Mouse (Mus musculus) CH12.LX (cell line): ENCODE measurements at regions not wholly inside any gene's neighbourhood (a gene's known extent, or its start where the extent isn't known, plus 50 kb on each side); places are given as distances from the start of the nearest gene placed in this dataset.

ENCODE experiments used
- DNase-seq: peaks from one replicate; pipeline ENCODE4 v3.0.0-alpha.2; 2013; ENCODE audit errors: extremely low read depth
- H3K27ac ChIP-seq: 2 replicates; pipeline ENCODE4 v1.5.1; 2012; ENCODE audit warnings: low read depth, mild to moderate bottlenecking, control low read depth, moderate library complexity; ENCODE audit not compliant: insufficient read depth
- H3K27me3 ChIP-seq: replicated peaks from 2 replicates; pipeline ENCODE3; 2012; ENCODE audit warnings: inconsistent platforms
- H3K36me3 ChIP-seq, 2 experiments: replicated peaks in 1 of 2; 2 replicates each; pipeline versions ENCODE3 to v1.6.1; 2012; ENCODE audit warnings: inconsistent platforms in 1 of 2, low read length in 1 of 2, mild to moderate bottlenecking in 1 of 2, mixed read lengths in 1 of 2, moderate library complexity in 1 of 2; ENCODE audit not compliant: control insufficient read depth in 1 of 2, insufficient read depth in 1 of 2
- H3K4me1 ChIP-seq, 2 experiments: 2 replicates each; pipeline ENCODE4 v1.6.1; 2012; ENCODE audit warnings: inconsistent platforms in 1 of 2, moderate library complexity in 1 of 2; ENCODE audit not compliant: insufficient read depth in 2 of 2, control insufficient read depth in 1 of 2
- H3K4me2 ChIP-seq: 2 replicates; pipeline ENCODE4 v1.6.1; 2012; ENCODE audit warnings: low read depth, mild to moderate bottlenecking, control low read depth; ENCODE audit not compliant: poor library complexity, insufficient read depth, severe bottlenecking
- H3K4me3 ChIP-seq, 3 experiments: fragments of 150-350 bp in 1 of 3; sonication (generic) in 1 of 3; replicated peaks in 1 of 3; 2 replicates each; pipeline versions ENCODE3 to v1.5.1; 2011 to 2012; ENCODE audit warnings: low read depth in 2 of 3, low read length in 2 of 3, mild to moderate bottlenecking in 2 of 3, moderate library complexity in 2 of 3, control low read depth in 1 of 3, improper control_type of control experiment in 1 of 3, inconsistent platforms in 1 of 3, mixed read lengths in 1 of 3; ENCODE audit not compliant: poor library complexity in 1 of 3
- H3K79me2 ChIP-seq: replicated peaks from 2 replicates; pipeline ENCODE4 v1.6.1; 2012; ENCODE audit warnings: mild to moderate bottlenecking, moderate library complexity; ENCODE audit not compliant: control insufficient read depth, poor library complexity, insufficient read depth, severe bottlenecking; ENCODE audit errors: extremely low read depth
- H3K9ac ChIP-seq: 2 replicates; pipeline ENCODE4 v1.6.1; 2012; ENCODE audit warnings: low read depth, mild to moderate bottlenecking, control low read depth, moderate library complexity; ENCODE audit not compliant: insufficient read depth
- H3K9me3 ChIP-seq: replicated peaks from 2 replicates; pipeline ENCODE3; 2012; ENCODE audit warnings: low read length, inconsistent platforms, mixed read lengths
- CHD1 ChIP-seq: IDR thresholded peaks from 2 replicates; pipeline ENCODE4 v1.6.1; 2012; ENCODE audit warnings: low read depth, low read length, improper control_type of control experiment, inconsistent platforms
- CHD2 ChIP-seq: IDR thresholded peaks from 2 replicates; pipeline ENCODE4 v1.6.1; 2011; ENCODE audit warnings: low read length, improper control_type of control experiment
- GABPA ChIP-seq: IDR thresholded peaks from 2 replicates; pipeline ENCODE4 v1.6.1; 2012; ENCODE audit warnings: low read depth, low read length, improper control_type of control experiment, inconsistent platforms; ENCODE audit not compliant: insufficient replicate concordance
- IRF4 ChIP-seq: IDR thresholded peaks from 2 replicates; pipeline ENCODE4 v1.6.1; 2014; ENCODE audit warnings: low read depth, mild to moderate bottlenecking, inconsistent platforms, low read length, improper control_type of control experiment
- JUND ChIP-seq: conservative IDR thresholded peaks from 2 replicates; pipeline ENCODE4 v1.6.1; 2011; ENCODE audit warnings: low read depth, low read length, improper control_type of control experiment
- KAT2A ChIP-seq: IDR thresholded peaks from 2 replicates; pipeline ENCODE4 v1.6.1; 2012; ENCODE audit warnings: low read length, improper control_type of control experiment, inconsistent platforms; ENCODE audit not compliant: insufficient replicate concordance
- MXI1 ChIP-seq: IDR thresholded peaks from 2 replicates; pipeline ENCODE4 v1.6.1; 2011; ENCODE audit warnings: mild to moderate bottlenecking, low read depth, low read length, improper control_type of control experiment
- POLR2A ChIP-seq: IDR thresholded peaks from 2 replicates; pipeline ENCODE4 v1.6.1; 2011; ENCODE audit warnings: low read depth, mild to moderate bottlenecking, improper control_type of control experiment, low read length
- TBP ChIP-seq: conservative IDR thresholded peaks from 2 replicates; pipeline ENCODE4 v1.6.1; 2011; ENCODE audit warnings: low read depth, low read length, improper control_type of control experiment
- TCF12 ChIP-seq: IDR thresholded peaks from 2 replicates; pipeline ENCODE4 v1.6.1; 2014; ENCODE audit warnings: low read depth, mild to moderate bottlenecking, inconsistent platforms, low read length, improper control_type of control experiment
- UBTF ChIP-seq: IDR thresholded peaks from 2 replicates; pipeline ENCODE4 v1.6.1; 2012; ENCODE audit warnings: low read depth, mild to moderate bottlenecking, inconsistent platforms, low read length, improper control_type of control experiment, moderate library complexity
- USF1 ChIP-seq: IDR thresholded peaks from 2 replicates; pipeline ENCODE4 v1.6.1; 2014; ENCODE audit warnings: low read depth, mild to moderate bottlenecking, inconsistent platforms, low read length, improper control_type of control experiment
- USF2 ChIP-seq: conservative IDR thresholded peaks from 2 replicates; pipeline ENCODE4 v1.6.1; 2011; ENCODE audit warnings: low read depth, low read length, improper control_type of control experiment
- ZKSCAN1 ChIP-seq: IDR thresholded peaks from 2 replicates; pipeline ENCODE4 v1.6.1; 2012; ENCODE audit warnings: low read depth, inconsistent platforms, low read length, improper control_type of control experiment, borderline replicate concordance
- dilution Hi-C: fragments of 300-500 bp; cut with MboI; formaldehyde crosslinking; loops from 2 replicates; pipeline ENCODE4 v1.14.3; 2020; ENCODE audit warnings: low sequenced_read_pairs; ENCODE audit not compliant: extremely low pct_unique_long_range_greater_than_20kb, extremely low pct_ligation_motif_present
- in situ Hi-C: fragments of 300-500 bp; cut with MboI; formaldehyde crosslinking; loops from 3 replicates; pipeline ENCODE4 v1.14.3; 2019; ENCODE audit warnings: low sequenced_read_pairs, low pct_ligation_motif_present, low pct_unique_long_range_greater_than_20kb, mixed read lengths

DNA sequence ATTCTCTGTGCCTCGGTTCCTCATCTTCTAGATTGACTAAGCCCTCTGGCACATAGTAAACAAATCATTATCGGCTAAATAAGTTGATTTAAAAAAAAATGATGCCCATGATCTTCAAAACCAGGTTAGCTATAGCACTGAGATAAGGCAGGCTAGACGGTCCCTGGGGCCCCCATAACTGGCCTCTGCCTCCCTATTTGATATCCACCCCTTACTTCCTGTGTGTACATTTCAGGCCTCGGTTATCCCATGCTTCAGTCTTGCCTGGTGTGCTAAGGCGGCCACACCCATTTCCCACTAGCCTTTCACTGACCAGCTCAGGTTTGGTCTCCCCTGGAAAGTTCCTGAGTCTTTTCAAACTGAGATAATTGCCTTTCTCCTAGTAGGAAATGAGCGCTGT lies 132.8 kb upstream of the Chd6 start:
- no peaks in the 10 kb centered on the region for H3K4me1 ChIP-seq
- in situ Hi-C loops (no loop called here), dilution Hi-C loops (no loop called here)
- no peak overlapping the region for H3K4me2 ChIP-seq
- no peak overlapping the region for H3K4me3 ChIP-seq
- no peak overlapping the region for H3K27ac ChIP-seq
- H3K9me3 ChIP-seq, result peaks cover 42% of the 10 kb centered on the region
- H3K9ac ChIP-seq, result no peak overlapping the region
- no peaks in the 10 kb centered on the region for H3K36me3 ChIP-seq
- TF ChIP-seq KAT2A (no peak), IRF4 (no peak), UBTF (no peak), JUND (no peak), POLR2A (no peak), USF1 (no peak), ZKSCAN1 (no peak)
- no peaks in the 10 kb centered on the region for H3K79me2 ChIP-seq
- DNase-seq, result no peak
- no peaks in the 10 kb centered on the region for H3K27me3 ChIP-seq

DNA sequence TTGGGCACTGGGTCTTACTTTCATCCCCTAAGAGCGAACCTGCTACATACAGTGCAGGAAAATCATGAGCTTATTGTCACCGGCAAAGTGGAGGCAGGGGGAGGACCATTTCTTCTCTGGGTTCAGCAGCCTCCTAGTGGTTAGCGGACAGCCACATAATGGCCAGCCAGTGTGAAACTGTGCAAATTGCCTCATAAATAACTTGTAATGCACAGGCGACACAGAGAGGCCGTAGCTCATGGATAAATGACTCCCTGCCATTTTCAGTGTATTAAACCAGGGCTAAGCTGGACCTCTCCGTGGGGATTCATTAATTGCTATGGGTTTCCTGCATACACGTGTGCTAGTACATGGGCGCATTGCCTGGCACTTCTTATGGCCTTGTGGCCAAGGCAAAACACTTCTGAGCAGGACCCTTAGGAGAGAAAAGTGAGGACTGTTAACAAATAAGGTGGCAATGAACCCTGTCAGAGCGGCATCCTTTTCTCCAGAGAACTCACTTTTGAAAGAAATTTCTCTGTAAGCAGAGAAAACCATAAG lies 128.5 kb upstream of the Chd6 start:
- no peak overlapping the region for H3K4me3 ChIP-seq
- H3K9me3 ChIP-seq, result peaks cover 31% of the 10 kb centered on the region
- H3K4me2 ChIP-seq, result no peak overlapping the region
- dilution Hi-C loops (no loop called here), in situ Hi-C loops (no loop called here)
- no peaks in the 10 kb centered on the region for H3K36me3 ChIP-seq
- TF ChIP-seq KAT2A (no peak), CHD2 (no peak), TCF12 (no peak), USF2 (no peak), MXI1 (no peak), TBP (no peak), GABPA (no peak), JUND (no peak), USF1 (no peak), UBTF (no peak), CHD1 (no peak)
- no peaks in the 10 kb centered on the region for H3K27me3 ChIP-seq
- no peak for DNase-seq
- H3K79me2 ChIP-seq, result no peaks in the 10 kb centered on the region
- H3K27ac ChIP-seq, result no peak overlapping the region
- H3K9ac ChIP-seq, result no peak overlapping the region
- no peaks in the 10 kb centered on the region for H3K4me1 ChIP-seq
